Mouse (Mus musculus) neural tube, embryonic 11.5 days (tissue): ENCODE data around the gene 1700013F07Rik. TPM values are rescaled to one million over a fixed set of nuclear protein-coding genes. Genes with fewer than 3 reads are reported as not detected.
"Not testable (repeated sequence)": the region's sequence is repeated elsewhere in the genome, so short reads cannot be mapped to it uniquely, and the experiment has no call there.

Experiments
- ATAC-seq: fragments of 200-750 bp; cut with Nextera tagmentation; 2 replicates; pipeline ENCODE4 v1.8.0; 2017; ENCODE audit warnings: moderate number of reproducible peaks, mild to moderate bottlenecking, moderate TSS enrichment, moderate library complexity; ENCODE audit not compliant: insufficient read depth, low FRiP score, low TSS enrichment
- DNase-seq: peaks from one replicate; pipeline ENCODE4 v3.0.0-alpha.2; 2015; ENCODE audit warnings: low spot score
- H3K27ac ChIP-seq: fragments of 300-500 bp; sonication (generic); 2 replicates; pipeline ENCODE4 v1.5.1; 2014; ENCODE audit warnings: low read depth, mild to moderate bottlenecking, low read length
- H3K27me3 ChIP-seq: fragments of 300-500 bp; sonication (generic); 2 replicates; pipeline ENCODE4 v1.6.1; 2014; ENCODE audit warnings: mild to moderate bottlenecking, low read length, mixed read lengths; ENCODE audit not compliant: control insufficient read depth, insufficient read depth
- H3K36me3 ChIP-seq: fragments of 300-500 bp; sonication (generic); 2 replicates; pipeline ENCODE4 v1.6.1; 2014; ENCODE audit warnings: mild to moderate bottlenecking, low read length, moderate library complexity, mixed read lengths; ENCODE audit not compliant: control insufficient read depth, insufficient read depth
- H3K4me1 ChIP-seq: fragments of 300-500 bp; sonication (generic); 2 replicates; pipeline ENCODE4 v1.6.1; 2014; ENCODE audit warnings: low read length, mixed read lengths; ENCODE audit not compliant: control insufficient read depth, insufficient read depth
- H3K4me2 ChIP-seq: fragments of 300-500 bp; sonication (generic); 2 replicates; pipeline ENCODE4 v1.6.1; 2014; ENCODE audit warnings: low read depth, mild to moderate bottlenecking, moderate library complexity
- H3K4me3 ChIP-seq: fragments of 300-500 bp; sonication (generic); 2 replicates; pipeline ENCODE4 v1.5.1; 2014; ENCODE audit warnings: low read depth, low read length
- H3K9ac ChIP-seq: fragments of 300-500 bp; sonication (generic); 2 replicates; pipeline ENCODE4 v1.6.1; 2014; ENCODE audit warnings: mild to moderate bottlenecking, low read length
- H3K9me3 ChIP-seq: fragments of 300-500 bp; sonication (generic); 2 replicates; pipeline ENCODE4 v1.6.1; 2016; ENCODE audit warnings: low read length; ENCODE audit not compliant: control insufficient read depth
- WGBS: fragments of 180-500 bp; shearing (Covaris S2); extraction: QIAGEN DNeasy Blood & Tissue Kit; methylation state at CpG from one replicate; pipeline ENCODE4 v1.1.7; 2014; 5-methylcytosine and 5-hydroxymethylcytosine counted together
- polyA plus RNA-seq: library from polyadenylated mRNA; unstranded; fragments of >200 nt; fragmentation: Nextera tagmentation; extraction: Ambion mirVana; gene quantifications from 2 replicates; pipeline ENCODE4 v1.2.1, GENCODE M21; 2014

1700013F07Rik gene
- polyA plus RNA-seq, 1 experiment from 2014 or later = not detected

- peaks cover 13% of the 10 kb centered on the region for H3K4me1 ChIP-seq
- peak overlapping the region; percentile 48; the same call in 1 of the 2 replicates for H3K9ac ChIP-seq
- H3K27ac ChIP-seq = peak overlapping the region; percentile 78
- H3K9me3 ChIP-seq = no peaks in the 10 kb centered on the region
- 14% methylated on average over 15 of the region's 15 CpGs for WGBS
- peaks cover 3% of the 10 kb centered on the region; the same call in 1 of the 2 replicates for H3K36me3 ChIP-seq
- peak overlapping the region; percentile 76 for H3K4me3 ChIP-seq
- H3K27me3 ChIP-seq = no peaks in the 10 kb centered on the region
- ATAC-seq (peak; percentile 66), DNase-seq (peak; percentile 21)
- H3K4me2 ChIP-seq = peak overlapping the region; percentile 70
Measured at GRCm38 (mm10) chr3:108562777-108563271, 28.9 kb downstream of the 1700013F07Rik start.

- Histone ChIP-seq H3K9ac (0 out of 2 replicates have a peak overlapping the region, but pooled peaks have one; percentile 48), H3K27ac (peak overlapping the region; percentile 78; the same call in 1 of the 2 replicates), H3K4me1 (peaks cover 13% of the 10 kb centered on the region), H3K9me3 (no peaks in the 10 kb centered on the region), H3K4me3 (no peak overlapping the region), H3K4me2 (peak overlapping the region; percentile 70), H3K27me3 (no peaks in the 10 kb centered on the region), H3K36me3 (peaks cover 3% of the 10 kb centered on the region; the same call in 1 of the 2 replicates)
- ATAC-seq (no peak), DNase-seq (peak; percentile 85)
- 12% methylated on average over 4 of the region's 4 CpGs for whole genome bisulfite sequencing
Measured at GRCm38 (mm10) chr3:108563309-108563708, 29.4 kb downstream of the 1700013F07Rik start.

GRCm38 (mm10) chr3:108567990-108568877, 34.3 kb downstream of the 1700013F07Rik start:
- ATAC-seq (peak; percentile 61), DNase-seq (peak; percentile 64)
- no peak overlapping the region for H3K9ac ChIP-seq
- WGBS = 31% methylated on average over 15 of the region's 15 CpGs
- no peaks in the 10 kb centered on the region for H3K9me3 ChIP-seq
- H3K4me3 ChIP-seq = no peak overlapping the region
- peaks cover 8% of the 10 kb centered on the region for H3K4me1 ChIP-seq
- H3K27me3 ChIP-seq = no peaks in the 10 kb centered on the region
- peak overlapping the region; percentile 86 for H3K27ac ChIP-seq
- H3K36me3 ChIP-seq = no peaks in the 10 kb centered on the region
- no peak overlapping the region for H3K4me2 ChIP-seq

- H3K9me3 ChIP-seq, H3K9ac ChIP-seq, H3K36me3 ChIP-seq, DNase-seq, ATAC-seq, H3K4me2 ChIP-seq, H3K4me3 ChIP-seq, H3K27ac ChIP-seq, H3K27me3 ChIP-seq: not testable (repeated sequence)
- H3K4me1 ChIP-seq = peaks cover 13% of the 10 kb centered on the region
- WGBS = 61% methylated on average over 3 of the region's 3 CpGs
Measured at GRCm38 (mm10) chr3:108569636-108570035, 35.7 kb downstream of the 1700013F07Rik start.

GRCm38 (mm10) chr3:108570813-108571212, 36.9 kb downstream of the 1700013F07Rik start:
- ATAC-seq = no peak; the same call in 1 of the 2 replicates

GRCm38 (mm10) chr3:108571443-108572294, 37.7 kb downstream of the 1700013F07Rik start, which contains the start of gene Taf13:
Taf13 (plus strand) TSS chr3:108571698.
- no peaks in the 10 kb centered on the region for H3K9me3 ChIP-seq
- H3K27ac ChIP-seq = peak within 1 kb of the TSS; percentile 57
- peak within 1 kb of the TSS; percentile 77 for H3K4me2 ChIP-seq
- peak; percentile 95 for ATAC-seq
- H3K4me1 ChIP-seq = peaks cover 13% of the 10 kb centered on the region
- peak; percentile 98 for DNase-seq
- peak within 1 kb of the TSS; percentile 61 for H3K4me3 ChIP-seq
- peak within 1 kb of the TSS; percentile 64 for H3K9ac ChIP-seq
- no peaks in the 10 kb centered on the region for H3K36me3 ChIP-seq
- no peaks in the 10 kb centered on the region for H3K27me3 ChIP-seq
- WGBS = under 1% methylated on average over 42 of the region's 42 CpGs

More at GRCm38 (mm10) chr3:108570813-108571212, 36.9 kb downstream of the 1700013F07Rik start:
- Histone ChIP-seq H3K9me3 (no peaks in the 10 kb centered on the region), H3K9ac (no peak overlapping the region), H3K27me3 (no peaks in the 10 kb centered on the region), H3K4me2 (no peak overlapping the region; the same call in 1 of the 2 replicates), H3K27ac (no peak overlapping the region), H3K4me1 (peaks cover 13% of the 10 kb centered on the region), H3K4me3 (peak overlapping the region; percentile 61; the same call in 1 of the 2 replicates), H3K36me3 (no peaks in the 10 kb centered on the region)
- DNase-seq = no peak
- WGBS = 91% methylated on average over 14 of the region's 14 CpGs

GRCm38 (mm10) chr3:108572309-108573010, 38.5 kb downstream of the 1700013F07Rik start:
- ATAC-seq (no peak), DNase-seq (no peak)
- Histone ChIP-seq H3K27ac (no peak overlapping the region), H3K9me3 (no peaks in the 10 kb centered on the region), H3K36me3 (no peaks in the 10 kb centered on the region), H3K4me1 (peaks cover 13% of the 10 kb centered on the region), H3K4me3 (peak overlapping the region; percentile 61), H3K4me2 (peak overlapping the region; percentile 77), H3K27me3 (no peaks in the 10 kb centered on the region), H3K9ac (peak overlapping the region; percentile 64)
- 49% methylated on average over 18 of the region's 18 CpGs for WGBS

- Histone ChIP-seq H3K9ac (no peak overlapping the region), H3K4me2 (no peak overlapping the region), H3K27me3 (no peaks in the 10 kb centered on the region), H3K9me3 (no peaks in the 10 kb centered on the region), H3K27ac (no peak overlapping the region), H3K4me3 (no peak overlapping the region), H3K4me1 (peaks cover 13% of the 10 kb centered on the region), H3K36me3 (no peaks in the 10 kb centered on the region; the same call in 1 of the 2 replicates)
- ATAC-seq (no peak), DNase-seq (no peak)
- WGBS = 84% methylated on average over 5 of the region's 5 CpGs
Measured at GRCm38 (mm10) chr3:108574018-108574417, 40.1 kb downstream of the 1700013F07Rik start.
